Mouse (Mus musculus) ES-CJ7 (cell line): ENCODE measurements around the gene Tnfrsf12a.
A peak's percentile ranks its signal among the peaks of the same experiment; 100 is the strongest.

Experiments
- DNase-seq: peaks from one replicate; pipeline ENCODE4 v3.0.0; 2011; ENCODE audit warnings: low read depth, low spot score

Gene Tnfrsf12a

DNA sequence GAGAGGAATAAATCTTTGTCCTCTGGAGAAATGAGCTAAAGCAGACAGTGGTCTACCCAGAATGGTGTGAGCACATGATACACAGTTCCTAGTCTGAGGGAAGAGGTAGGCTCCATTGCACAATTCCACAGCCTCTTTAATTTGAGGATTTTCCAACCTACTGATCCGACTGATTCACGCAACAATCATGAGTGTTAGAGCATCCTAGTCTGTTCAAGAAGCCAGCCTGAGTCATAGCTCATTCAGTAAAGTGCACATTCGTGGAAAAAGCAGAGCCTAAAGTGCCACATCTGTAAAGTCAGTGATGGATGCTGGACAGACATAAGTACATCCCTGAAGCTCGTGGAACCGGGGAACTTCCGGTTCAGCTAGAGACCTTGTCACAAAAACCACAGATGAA is 25.9 kb downstream of the Tnfrsf12a start:
- no peak for DNase-seq

DNA sequence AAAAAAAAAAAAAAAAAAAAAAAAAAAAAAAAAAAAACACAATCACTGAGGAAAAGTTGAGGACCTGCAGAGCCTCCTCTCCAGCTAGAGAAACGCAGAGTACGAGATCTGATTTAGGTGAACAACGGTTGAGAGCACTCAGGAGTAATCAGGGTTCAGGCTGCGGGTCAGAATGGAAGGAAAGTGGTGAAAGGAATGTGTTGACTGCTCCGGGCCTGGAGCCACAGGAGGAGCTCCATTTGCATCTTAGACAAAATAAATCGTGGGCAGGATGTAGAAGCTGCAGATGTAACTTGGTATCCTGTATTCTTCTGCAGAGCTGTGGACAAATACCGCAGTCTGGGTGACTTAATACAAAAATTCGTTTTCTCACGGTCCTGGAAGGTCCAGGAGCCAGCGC is 31.4 kb downstream of the Tnfrsf12a start:
- no peak for DNase-seq

DNA sequence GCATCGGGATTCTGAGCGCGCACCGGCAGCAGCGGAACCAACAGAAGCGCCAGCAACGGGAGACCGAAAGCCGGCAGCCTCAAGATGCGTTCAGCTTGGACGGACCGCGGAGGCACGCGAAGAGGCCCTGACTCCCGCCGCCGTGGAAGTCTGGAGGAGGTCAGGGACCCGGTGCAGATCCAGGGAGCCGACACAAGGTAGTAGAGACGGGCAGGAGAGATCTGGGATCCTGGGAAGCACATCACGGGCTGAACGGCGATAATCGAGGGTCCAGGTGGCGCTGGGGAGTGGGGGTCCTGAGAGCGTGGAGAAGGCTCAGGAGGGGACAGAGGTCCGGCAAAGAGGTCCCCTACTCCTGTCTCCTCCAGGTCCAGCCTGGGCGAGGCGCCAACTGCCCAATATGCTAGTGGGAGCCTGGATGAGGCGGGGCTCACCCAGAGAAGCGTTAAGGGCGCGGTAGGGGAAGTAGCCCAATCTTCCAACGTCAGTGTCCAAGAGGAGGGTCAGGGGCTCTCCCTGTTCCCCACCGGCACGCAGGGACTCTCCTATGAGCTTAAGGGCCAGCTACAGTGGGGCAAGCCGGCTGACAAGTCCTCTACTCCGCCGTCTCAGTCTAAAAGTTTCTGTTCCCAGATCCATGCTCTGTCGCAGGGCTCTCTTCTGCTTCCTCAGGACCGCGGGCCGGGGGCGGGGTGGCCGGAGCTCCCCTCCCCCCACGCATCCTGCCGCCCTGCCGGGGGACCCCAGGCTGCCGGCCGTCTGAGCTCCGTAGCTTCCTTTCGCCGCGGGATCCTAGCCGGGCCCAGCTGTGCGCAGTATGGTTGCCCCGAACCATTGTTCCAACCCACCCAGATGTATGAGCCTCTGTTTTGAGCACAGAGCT is 32.4 kb downstream of the Tnfrsf12a start, which contains the start of gene Mmp25:
TSS of gene Mmp25 (minus strand) at position 665 of the 883 bp plus-strand sequence.
- DNase-seq, result peak; percentile 35

DNA sequence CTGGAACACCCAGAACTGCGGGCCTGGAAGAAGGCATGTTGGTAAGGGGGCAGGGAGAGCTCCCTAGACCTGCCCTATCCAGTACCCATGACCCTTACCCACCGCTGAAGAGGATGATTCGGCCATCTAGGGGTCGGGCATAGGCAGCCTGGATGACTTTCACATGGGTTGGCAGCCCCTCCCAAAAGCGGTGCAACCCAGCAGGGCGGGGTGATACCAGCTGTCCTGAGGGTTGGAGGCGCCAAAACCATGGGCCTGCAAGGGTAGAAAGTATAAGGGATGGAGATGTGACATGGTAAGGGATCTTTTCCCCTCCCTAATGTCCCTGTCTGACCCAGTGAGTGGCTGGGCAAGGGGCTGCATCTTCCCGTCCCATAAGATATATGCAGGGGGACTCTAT is 46.0 kb downstream of the Tnfrsf12a start:
- DNase-seq, result no peak

DNA sequence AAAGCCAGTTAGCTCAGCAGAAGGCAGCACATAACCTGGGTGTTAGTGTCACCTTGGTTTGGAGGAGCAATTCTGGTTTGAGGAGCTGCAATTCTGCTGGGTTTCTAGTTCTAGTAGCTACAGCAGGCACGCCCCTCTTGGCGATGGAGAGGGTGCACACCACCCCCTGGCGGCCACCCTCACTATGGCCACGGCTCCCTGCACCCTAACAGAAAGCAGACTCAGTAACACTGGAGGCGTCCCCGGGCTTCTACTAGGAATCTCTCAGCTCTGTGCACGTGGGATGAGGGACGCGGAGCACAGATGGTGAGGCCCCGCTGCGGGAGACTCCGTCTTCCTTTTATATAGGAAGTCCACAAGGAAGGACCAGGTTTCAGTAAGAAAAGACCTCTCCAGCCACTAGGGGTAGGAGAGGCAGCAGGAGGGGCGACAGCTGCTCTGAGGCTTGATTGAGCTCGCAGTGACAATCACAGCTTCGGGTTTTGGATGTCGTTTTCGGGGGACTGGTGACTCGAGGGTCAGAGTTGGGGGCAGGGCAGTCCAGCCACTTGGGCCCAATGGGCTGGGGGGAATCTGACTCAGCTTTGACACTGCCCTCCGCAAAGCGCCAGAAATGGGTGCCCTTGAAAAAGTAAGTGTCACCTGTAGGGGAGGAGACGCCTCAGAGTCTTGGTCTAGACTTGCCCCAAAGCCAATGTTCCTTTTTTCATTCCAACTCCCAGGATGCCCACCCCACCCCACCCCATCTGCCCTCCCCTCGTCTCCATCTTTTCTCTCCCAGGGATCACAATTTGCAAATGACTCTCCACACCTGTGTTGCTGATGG is 46.9 kb downstream of the Tnfrsf12a start:
- DNase-seq, result peak; percentile 89

DNA sequence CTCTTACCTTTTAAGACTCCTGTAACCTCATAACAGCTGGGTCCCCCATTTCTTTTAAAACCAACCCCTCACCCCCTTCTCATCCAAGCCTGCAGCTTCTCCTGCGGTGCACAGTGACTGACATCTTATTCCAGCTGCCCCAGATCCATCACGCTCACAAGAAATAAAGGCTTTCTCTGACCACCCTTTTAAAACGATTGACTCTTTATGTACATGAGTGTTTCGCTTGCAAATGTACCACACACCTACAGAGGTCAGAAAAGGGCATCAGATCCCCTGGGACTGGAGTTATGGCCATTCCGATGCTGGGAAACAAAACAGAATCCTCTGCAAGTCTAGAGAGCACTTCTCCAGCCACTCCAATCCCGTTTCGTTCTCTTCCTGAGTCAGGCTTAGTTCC is 49.5 kb downstream of the Tnfrsf12a start:
- peak; percentile 72 for DNase-seq
